Mouse (Mus musculus) liver, embryonic 11.5 days (tissue): ENCODE data around the gene Gabra5. TPM values are rescaled to one million over a fixed set of nuclear protein-coding genes. Genes with fewer than 3 reads are reported as not detected.

Source experiments
- ATAC-seq: fragments of 200-750 bp; cut with Nextera tagmentation; replicated peaks from 2 replicates; pipeline ENCODE4 v1.8.0; 2017; ENCODE audit warnings: moderate number of reproducible peaks, mild to moderate bottlenecking, moderate TSS enrichment, moderate library complexity; ENCODE audit not compliant: low FRiP score
- DNase-seq: peaks from one replicate; pipeline ENCODE4 v3.0.0-alpha.2; 2017; ENCODE audit warnings: low spot score
- H3K27ac ChIP-seq: fragments of 300-500 bp; sonication (generic); 2 replicates; pipeline ENCODE4 v1.5.1; 2014; ENCODE audit warnings: mild to moderate bottlenecking, low read depth, low read length, control low read depth
- H3K27me3 ChIP-seq: fragments of 300-500 bp; sonication (generic); replicated peaks from 2 replicates; pipeline ENCODE4 v1.6.1; 2014; ENCODE audit warnings: low read length, mixed read lengths; ENCODE audit not compliant: control insufficient read depth, insufficient read depth
- H3K36me3 ChIP-seq: fragments of 300-500 bp; sonication (generic); 2 replicates; pipeline ENCODE4 v1.6.1; 2014; ENCODE audit warnings: mild to moderate bottlenecking, low read length, moderate library complexity, mixed read lengths; ENCODE audit not compliant: control insufficient read depth, insufficient read depth
- H3K4me1 ChIP-seq: fragments of 300-500 bp; sonication (generic); replicated peaks from 2 replicates; pipeline ENCODE4 v1.6.1; 2014; ENCODE audit warnings: low read length, mixed read lengths; ENCODE audit not compliant: control insufficient read depth, insufficient read depth
- H3K4me2 ChIP-seq: fragments of 300-500 bp; sonication (generic); 2 replicates; pipeline ENCODE4 v1.6.1; 2014; ENCODE audit warnings: mild to moderate bottlenecking, control low read depth, moderate library complexity
- H3K4me3 ChIP-seq: fragments of 300-500 bp; sonication (generic); 2 replicates; pipeline ENCODE4 v1.5.1; 2014; ENCODE audit warnings: low read depth, low read length, control low read depth
- H3K9ac ChIP-seq: fragments of 300-500 bp; sonication (generic); 2 replicates; pipeline ENCODE4 v1.6.1; 2014; ENCODE audit warnings: low read depth, low read length, control low read depth
- H3K9me3 ChIP-seq: fragments of 300-500 bp; sonication (generic); 2 replicates; pipeline ENCODE4 v1.6.1; 2016; ENCODE audit warnings: low read length, inconsistent platforms, mixed read lengths; ENCODE audit not compliant: control insufficient read depth
- WGBS: fragments of 180-500 bp; shearing (Covaris S2); extraction: QIAGEN DNeasy Blood & Tissue Kit; methylation state at CpG from one replicate; pipeline ENCODE4 v1.1.7; 2014; 5-methylcytosine and 5-hydroxymethylcytosine counted together
- polyA plus RNA-seq: library from polyadenylated mRNA; unstranded; fragments of >200 nt; fragmentation: Nextera tagmentation; extraction: Ambion mirVana; gene quantifications from 2 replicates; pipeline ENCODE4 v1.2.1, GENCODE M21; 2014

Gabra5 gene
- polyA plus RNA-seq, 1 experiment from 2014 or later = 1.0 TPM

GRCm38 (mm10) chr7:57365134-57366012 is 144.5 kb downstream of the Gabra5 start:
- Histone ChIP-seq H3K4me2 (no peak overlapping the region), H3K9me3 (no peaks in the 10 kb centered on the region), H3K9ac (no peak overlapping the region), H3K27ac (no peak overlapping the region), H3K27me3 (no peaks in the 10 kb centered on the region), H3K4me3 (no peak overlapping the region), H3K4me1 (no peaks in the 10 kb centered on the region), H3K36me3 (no peaks in the 10 kb centered on the region)
- DNase-seq (no peak), ATAC-seq (no peak)
- WGBS = 74% methylated on average over 5 of the region's 5 CpGs

GRCm38 (mm10) chr7:57363812-57364211 is 146.0 kb downstream of the Gabra5 start:
- H3K4me2 ChIP-seq = no peak overlapping the region
- H3K27me3 ChIP-seq = no peaks in the 10 kb centered on the region
- no peaks in the 10 kb centered on the region for H3K36me3 ChIP-seq
- no peak for DNase-seq
- H3K27ac ChIP-seq = no peak overlapping the region
- no peak overlapping the region for H3K4me3 ChIP-seq
- 76% methylated on average over 6 of the region's 6 CpGs for WGBS
- no peaks in the 10 kb centered on the region for H3K4me1 ChIP-seq
- H3K9me3 ChIP-seq = no peaks in the 10 kb centered on the region
- no peak for ATAC-seq
- H3K9ac ChIP-seq = no peak overlapping the region

GRCm38 (mm10) chr7:57357871-57358540 is 151.9 kb downstream of the Gabra5 start:
- H3K36me3 ChIP-seq = no peaks in the 10 kb centered on the region
- no peaks in the 10 kb centered on the region for H3K9me3 ChIP-seq
- no peak overlapping the region for H3K4me2 ChIP-seq
- H3K27ac ChIP-seq = no peak overlapping the region
- ATAC-seq = no peak
- WGBS = 71% methylated on average over 6 of the region's 6 CpGs
- H3K27me3 ChIP-seq = no peaks in the 10 kb centered on the region
- H3K4me3 ChIP-seq = no peak overlapping the region
- H3K4me1 ChIP-seq = no peaks in the 10 kb centered on the region
- H3K9ac ChIP-seq = no peak overlapping the region
- DNase-seq = no peak

Other genes starting within 250 kb of the Gabra5 start
- 0.09 and 0.43 TPM in 2 replicates for gene Gabrg3, start 122.9 kb downstream of the Gabra5 start, polyA plus RNA-seq
- 0.95 and 1.6 TPM in 2 replicates for gene Gabrb3, start 90.4 kb downstream of the Gabra5 start, polyA plus RNA-seq